Mouse (Mus musculus) right cerebral cortex, postnatal 36 days (tissue): ENCODE measurements around the gene Cygb.
"Not testable (repeated sequence)": the region's sequence is repeated elsewhere in the genome, so short reads cannot be mapped to it uniquely, and the experiment has no call there.

Experiments used
- DNase-seq, 2 experiments: peaks; one replicate each; pipeline ENCODE4 v3.0.0; 2022; ENCODE audit warnings: low spot score in 2 of 2, mixed read lengths in 1 of 2

The Cygb gene

GRCm38 (mm10) chr11:116654255-116654821, at the start of gene Cygb:
TSS of gene Cygb (minus strand) at chr11:116654313.
- no peak for DNase-seq

DNA sequence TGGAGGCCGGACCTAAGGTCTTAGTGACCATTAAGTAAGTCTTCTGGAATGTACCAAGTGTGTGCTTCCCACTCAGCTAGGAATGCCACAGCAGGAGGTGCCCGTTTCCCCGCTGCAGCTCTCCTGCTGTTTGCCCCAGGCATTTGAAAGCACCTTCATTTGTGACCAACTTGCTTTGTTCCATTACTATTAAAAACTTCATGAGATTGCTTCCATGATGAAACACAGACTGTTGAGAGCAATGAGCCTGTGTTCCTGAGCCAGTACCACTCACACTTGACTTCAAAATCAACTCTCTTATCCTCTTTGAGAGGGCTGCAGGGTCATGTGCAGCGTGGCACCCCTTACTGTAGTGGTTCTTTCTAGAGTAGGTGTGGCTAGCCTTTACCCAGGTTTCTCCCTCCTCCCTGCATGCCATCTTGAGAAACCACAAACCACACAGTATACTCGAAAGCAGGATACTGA, 47.3 kb upstream of the Cygb start:
- DNase-seq: no peak

- DNase-seq: no peak
Measured at GRCm38 (mm10) chr11:116697521-116697920, 43.4 kb upstream of the Cygb start.

GRCm38 (mm10) chr11:116696426-116696825, 42.3 kb upstream of the Cygb start:
- no peak for DNase-seq

GRCm38 (mm10) chr11:116695194-116695880, 41.2 kb upstream of the Cygb start:
- DNase-seq: no peak

DNA sequence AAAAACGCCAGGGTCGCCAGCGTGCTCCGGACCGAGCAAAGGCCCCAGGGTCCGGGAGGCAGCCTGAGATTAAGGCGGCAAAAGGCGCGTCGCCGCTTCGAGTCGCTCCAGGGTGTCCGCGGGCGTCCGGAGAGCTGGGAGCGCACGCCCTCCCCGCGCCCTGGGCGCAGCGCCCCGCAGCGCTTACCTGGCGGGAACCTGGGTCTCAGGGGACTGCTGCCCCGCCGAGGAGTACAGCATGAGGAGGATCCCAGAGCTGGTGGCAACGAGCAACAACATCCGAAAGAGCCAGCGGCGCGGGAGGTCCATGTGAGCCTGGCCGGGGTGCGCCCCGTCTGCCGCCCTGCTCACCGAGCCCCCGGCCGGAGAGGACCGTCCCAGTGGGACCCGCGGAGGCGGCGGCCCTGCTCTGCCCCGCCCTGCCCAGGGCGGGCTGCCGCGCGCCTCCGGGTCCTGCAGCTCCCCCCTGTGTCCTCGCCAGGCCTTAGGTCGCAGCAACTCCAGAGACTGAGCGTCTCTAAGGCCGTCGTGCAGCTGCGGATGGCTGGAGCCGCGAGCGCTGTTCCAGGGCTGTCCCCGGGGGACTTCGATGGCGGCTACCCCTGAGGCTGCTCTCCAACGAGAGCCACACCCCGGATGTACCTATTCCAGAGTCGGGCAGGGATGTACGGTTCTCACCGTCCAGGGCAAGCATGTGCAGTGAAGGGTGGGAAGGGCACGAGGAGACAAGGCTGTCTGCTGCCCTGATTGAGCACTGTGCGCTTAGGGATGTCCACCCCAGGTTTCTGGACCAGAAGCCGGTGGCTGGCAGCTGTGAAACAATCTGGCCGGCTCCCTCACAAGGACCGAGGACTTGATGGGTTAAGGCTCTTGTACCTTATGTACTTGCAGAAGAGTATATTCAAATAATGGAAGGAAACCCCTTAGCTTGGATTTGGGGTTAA, 40.4 kb upstream of the Cygb start:
- DNase-seq: no peak

DNA sequence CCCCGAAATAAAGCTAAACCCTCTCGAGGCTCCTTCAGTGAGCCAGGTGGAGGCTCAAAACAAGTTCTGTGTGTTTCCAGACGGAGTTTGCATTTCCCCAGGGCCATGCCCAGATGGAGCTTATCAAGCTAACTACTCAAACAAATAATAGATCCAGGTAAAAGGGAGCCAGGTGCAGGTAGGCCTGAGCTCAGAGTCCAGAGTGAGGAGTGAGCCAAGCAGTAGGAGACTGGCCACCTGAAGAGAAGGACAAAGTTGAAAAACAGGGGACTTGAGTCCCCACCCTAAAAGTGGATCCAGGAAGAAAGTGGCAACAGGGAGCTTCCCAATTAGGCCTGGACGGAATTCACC, 39.8 kb upstream of the Cygb start:
- DNase-seq: no peak

DNA sequence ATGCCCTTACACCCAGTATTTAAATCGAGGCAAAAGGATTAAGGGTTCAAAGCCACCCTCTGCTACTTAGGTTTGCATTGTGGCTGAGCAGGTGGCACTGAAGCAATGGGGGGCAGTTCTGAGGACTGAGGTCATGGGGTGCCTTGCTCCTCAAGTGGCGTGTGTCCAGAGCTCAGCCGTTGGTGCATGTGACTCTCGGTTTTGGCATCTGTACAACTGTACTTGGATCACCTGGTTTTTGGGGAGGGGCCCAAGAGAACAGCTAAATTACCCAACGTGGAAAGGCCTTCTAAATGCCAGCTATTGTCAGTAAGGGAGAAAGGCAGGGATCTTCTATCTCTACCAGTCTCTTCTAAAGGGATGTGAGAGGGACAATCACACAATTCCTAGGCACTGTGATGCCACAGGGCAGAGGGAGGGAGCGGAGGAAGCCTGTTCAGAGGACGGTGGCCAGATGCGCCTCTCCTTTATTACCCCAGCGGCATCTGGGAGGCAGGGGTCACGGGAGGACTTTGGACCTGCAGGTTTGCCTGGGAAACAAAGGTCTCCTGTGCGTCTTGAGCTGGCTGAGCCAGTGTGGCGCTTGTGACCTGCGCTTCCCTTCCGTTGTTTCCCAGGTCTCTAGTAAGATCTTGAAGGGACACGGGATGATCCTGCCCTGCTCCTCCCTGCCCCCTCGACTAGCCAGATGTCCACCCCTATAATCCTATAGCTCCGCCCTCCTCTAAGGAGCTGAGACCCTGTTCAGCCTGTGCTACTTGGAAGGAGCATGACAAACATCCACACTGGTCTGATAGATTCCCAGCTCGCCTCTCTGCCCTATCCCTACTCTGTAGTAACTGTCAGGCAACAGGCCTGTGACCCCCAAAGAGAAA, 36.8 kb upstream of the Cygb start:
- DNase-seq: no peak

- DNase-seq: no peak
Measured at GRCm38 (mm10) chr11:116689622-116690021, 35.5 kb upstream of the Cygb start.

DNA sequence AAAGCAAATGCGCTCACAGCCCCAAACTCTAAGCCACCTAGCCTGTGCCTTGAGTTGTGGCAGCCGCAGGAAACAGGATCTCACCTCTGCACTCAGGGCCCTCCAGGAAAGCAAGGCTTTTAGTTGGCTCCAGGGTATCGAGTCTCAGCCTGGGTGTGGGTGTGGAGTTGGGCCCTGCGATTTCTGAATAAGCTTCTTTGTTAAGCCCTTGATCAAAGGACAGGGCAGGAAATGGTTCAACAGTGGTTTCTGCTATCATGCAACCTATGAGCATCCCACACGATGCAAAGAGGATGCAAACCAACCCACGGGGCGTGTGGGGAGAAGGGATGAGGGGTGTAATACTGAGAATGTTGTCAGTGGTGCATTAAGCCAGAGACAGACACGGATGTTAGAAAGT, 33.8 kb upstream of the Cygb start:
- no peak for DNase-seq

GRCm38 (mm10) chr11:116685729-116686128, 31.6 kb upstream of the Cygb start:
- no peak for DNase-seq

- DNase-seq: no peak
Measured at GRCm38 (mm10) chr11:116683777-116684176, 29.7 kb upstream of the Cygb start.

DNA sequence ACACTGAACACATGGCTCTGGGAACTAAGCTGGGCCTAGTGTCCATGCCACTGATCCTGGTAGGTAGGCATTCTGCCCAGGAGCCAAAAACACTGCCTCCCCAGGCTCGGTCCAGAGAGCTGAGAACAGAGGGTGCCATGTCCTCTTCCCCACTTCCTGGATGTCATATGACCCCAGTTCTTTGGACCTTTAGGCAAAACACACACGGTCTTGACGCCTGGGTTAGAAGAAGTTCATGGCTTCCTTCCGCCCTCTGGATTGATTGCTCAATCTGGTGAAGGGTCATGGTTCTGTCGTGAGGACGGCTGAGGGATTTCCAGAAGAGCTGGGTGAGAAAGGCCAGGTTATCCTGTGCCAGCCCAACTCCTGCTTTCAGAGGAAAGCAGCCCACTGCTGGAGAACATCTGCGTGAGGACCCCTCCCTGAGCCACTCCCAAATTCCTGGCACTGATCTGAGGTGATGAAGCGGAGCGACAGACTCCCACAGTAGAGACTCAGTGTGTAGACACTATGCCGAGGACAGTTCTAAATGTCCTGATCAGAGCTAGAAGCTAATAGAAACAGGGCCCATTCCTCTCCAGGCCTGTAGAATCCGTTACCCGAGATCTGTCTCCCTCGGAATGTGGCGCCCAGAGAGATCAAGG, 28.5 kb upstream of the Cygb start:
- no peak for DNase-seq

- DNase-seq: no peak
Measured at GRCm38 (mm10) chr11:116681147-116681546, 27.0 kb upstream of the Cygb start.

GRCm38 (mm10) chr11:116680321-116681091, 26.4 kb upstream of the Cygb start:
- DNase-seq: no peak

GRCm38 (mm10) chr11:116679148-116679547, 25.0 kb upstream of the Cygb start:
- no peak for DNase-seq

GRCm38 (mm10) chr11:116677711-116678441, 23.8 kb upstream of the Cygb start:
- no peak for DNase-seq

GRCm38 (mm10) chr11:116676175-116676976, 22.3 kb upstream of the Cygb start:
- DNase-seq: no peak

DNA sequence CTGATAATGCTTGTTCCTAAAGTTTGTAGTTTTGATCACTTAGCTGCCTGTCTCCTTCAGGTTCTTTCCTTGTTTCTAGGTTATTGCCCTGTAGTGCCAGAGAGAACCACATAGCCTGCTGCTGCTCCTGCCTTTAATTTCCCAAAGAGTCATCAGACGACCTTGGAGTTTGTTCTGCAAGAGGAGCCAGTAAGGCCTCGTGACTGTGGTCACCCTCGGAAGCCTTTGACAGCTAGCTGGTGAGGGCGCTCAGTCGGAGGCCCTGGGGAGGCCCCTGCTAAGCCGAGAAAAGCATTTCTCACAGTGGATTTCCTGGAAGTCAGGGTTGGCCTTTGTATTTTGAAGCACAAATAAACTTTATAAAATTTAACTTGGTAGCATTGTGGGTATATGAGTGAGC, 21.3 kb upstream of the Cygb start:
- not testable (repeated sequence) for DNase-seq
